Mouse (Mus musculus) fibroblast of lung, adult 2 months (primary cell): ENCODE results near the gene A530016L24Rik.

Experiments
- DNase-seq: peaks from one replicate; pipeline ENCODE4 v3.0.0-alpha.2; 2011; ENCODE audit warnings: low read depth

The A530016L24Rik gene

DNA sequence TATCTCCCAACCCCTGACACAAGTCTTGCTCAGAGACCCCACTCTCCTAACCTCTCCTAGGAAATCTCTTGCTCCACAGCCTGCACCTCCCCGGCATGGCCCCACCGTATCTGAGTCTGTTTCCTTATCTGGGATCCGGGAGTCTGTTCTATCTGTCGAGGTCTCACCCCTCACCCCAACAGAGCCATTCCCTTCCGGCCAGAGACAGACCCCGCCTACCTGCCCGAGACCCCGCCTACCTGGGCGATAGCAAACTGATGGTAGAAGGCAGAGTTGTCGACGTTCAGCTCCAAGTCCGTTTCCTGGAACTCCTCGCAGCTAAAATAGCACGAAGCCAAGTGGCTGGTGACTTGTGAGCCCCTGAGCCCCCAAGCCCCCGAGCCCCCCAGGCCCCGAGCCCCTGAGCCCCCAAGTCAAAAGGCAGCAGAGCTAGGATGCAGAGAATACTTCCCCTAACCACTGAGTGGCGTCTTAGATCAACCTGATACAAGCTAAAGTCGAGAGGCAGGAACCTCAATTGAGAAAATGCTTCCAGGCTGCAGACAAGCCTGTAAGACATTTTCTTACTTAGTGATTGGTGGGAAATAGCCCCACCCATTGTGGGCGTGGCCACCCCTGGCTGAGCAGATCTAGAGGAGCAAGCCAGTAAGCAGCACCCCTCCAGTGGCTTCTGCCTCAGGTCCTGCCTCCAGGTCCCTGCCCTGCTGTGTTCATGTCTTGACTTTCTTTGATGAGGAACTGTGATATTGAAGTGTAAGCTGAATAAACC, 13.9 kb downstream of the A530016L24Rik start:
- DNase-seq, result no peak

- no peak for DNase-seq
These were observed 17.0 kb downstream of the A530016L24Rik start for GRCm38 (mm10) chr12:112506267-112506666.

- DNase-seq, result no peak
These were observed 18.0 kb downstream of the A530016L24Rik start for GRCm38 (mm10) chr12:112507264-112507663.

DNA sequence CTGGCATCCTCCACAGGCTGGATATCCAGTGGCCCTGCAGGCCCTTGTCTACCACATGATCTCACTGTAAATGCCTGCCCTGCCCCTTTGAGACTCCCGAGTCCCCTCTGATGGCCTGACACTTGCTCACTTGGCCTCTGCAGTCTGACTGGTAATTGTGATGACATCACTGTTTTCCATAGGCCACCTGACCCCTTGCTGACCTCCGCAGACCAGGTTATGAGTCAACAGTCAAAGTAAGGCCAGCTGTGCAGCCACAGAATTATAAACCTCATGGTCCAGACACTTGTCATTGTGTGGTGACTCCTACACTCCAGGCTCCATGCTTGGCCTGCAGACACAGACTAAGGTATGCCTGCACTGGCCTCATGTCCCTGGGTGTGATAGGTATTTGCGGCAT, 18.7 kb downstream of the A530016L24Rik start:
- no peak for DNase-seq

- no peak for DNase-seq
These were observed 21.1 kb downstream of the A530016L24Rik start for GRCm38 (mm10) chr12:112510365-112510732.

GRCm38 (mm10) chr12:112510733-112511372, 21.6 kb downstream of the A530016L24Rik start:
- no peak for DNase-seq

GRCm38 (mm10) chr12:112514897-112515296, 25.6 kb downstream of the A530016L24Rik start:
- DNase-seq, result no peak

GRCm38 (mm10) chr12:112516697-112517337, 27.6 kb downstream of the A530016L24Rik start, which contains the start of gene Tmem179:
TSS of gene Tmem179 (minus strand) at chr12:112516747.
- DNase-seq, result peak; percentile 61

- DNase-seq, result no peak
These were observed 28.9 kb downstream of the A530016L24Rik start for GRCm38 (mm10) chr12:112518105-112518504.

GRCm38 (mm10) chr12:112533758-112534157, 44.5 kb downstream of the A530016L24Rik start:
- no peak for DNase-seq

DNA sequence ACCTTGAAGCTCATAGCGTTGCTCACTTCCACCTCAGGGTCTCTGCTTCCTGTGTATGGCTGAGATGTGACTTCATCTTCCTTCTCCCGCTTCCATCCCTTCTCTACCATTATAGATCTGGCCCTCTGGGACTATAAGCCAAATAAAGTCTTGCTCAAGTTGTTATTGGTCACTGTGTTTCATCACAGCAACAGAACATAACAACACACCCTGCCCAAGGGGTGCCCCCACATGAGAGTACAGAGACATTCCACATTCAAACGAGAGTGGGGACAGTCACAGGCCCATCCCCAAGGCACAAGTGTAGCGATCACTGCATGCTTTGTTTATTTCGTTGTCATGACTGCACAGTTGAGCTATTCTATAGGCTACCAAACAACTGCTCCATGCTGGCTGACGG, 48.0 kb downstream of the A530016L24Rik start:
- no peak for DNase-seq

DNA sequence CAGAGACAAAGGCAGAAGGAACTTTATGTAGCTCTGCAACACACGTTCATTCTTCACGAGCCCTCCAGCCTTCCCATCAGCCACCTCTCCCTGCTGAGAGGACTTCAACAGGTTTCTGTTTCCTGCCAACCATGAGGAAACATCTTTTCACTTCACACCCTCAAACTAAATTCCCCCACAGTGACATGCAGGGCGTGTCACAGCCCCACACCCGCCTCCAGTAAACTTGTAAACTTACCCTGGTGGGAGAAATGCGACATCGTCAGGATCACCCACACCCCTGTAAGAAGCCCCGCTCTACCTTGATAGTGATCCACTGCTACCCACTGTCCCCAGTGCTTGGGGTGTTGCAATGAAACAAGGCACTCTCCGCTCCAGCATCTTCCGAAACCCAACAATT, 49.1 kb downstream of the A530016L24Rik start:
- DNase-seq, result no peak

- no peak for DNase-seq
These were observed 50.3 kb downstream of the A530016L24Rik start for GRCm38 (mm10) chr12:112539466-112539965.

DNA sequence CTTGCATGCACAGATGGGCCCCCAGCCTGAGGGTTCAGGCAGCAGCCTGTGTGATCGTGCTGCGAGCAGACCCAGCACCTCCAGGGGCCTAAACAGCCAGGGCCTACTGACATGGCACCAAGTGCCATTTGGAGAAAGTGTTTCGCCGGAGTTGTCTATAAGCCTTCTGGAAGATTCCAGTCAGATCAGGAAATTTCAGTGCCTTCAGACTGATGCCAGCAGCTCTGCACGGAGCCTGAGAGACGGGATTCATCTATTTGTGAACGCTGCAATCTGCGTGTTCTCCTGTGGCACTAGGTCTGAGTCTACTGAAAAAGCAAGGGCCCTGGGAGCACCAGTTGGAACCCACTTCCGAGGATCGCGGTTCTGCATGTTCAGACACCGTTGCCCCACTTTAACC, 51.1 kb downstream of the A530016L24Rik start:
- DNase-seq, result no peak

DNA sequence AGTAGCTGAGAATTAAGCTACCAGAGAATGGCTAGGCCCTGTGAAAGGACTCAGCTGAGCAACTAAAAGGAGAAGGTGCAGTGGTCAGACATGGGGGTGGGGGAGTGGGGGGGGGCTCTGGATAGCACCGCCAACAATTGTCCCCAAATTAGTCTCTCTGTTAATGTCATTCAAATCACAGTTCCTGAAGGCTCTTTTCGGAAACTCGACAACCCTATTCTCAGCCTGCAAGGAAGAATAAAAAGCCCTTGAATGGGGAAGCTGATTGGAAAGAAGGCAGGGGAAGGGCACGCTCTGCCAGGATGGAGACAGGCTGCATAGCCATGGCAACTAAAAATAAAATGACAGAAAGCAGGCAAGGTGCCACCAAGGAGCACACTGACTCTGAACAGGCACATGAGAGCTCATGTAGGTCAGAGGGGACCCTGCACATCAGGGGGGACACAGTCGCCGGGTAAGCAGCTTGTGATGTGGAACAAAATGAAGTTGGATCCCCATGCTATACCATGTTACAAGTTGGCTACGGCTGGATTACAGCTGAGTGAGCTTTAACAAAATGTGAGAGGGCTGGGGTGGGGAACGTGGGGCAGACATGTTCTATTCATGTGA, 52.3 kb downstream of the A530016L24Rik start:
- DNase-seq, result no peak

- DNase-seq, result no peak
These were observed 53.1 kb downstream of the A530016L24Rik start for GRCm38 (mm10) chr12:112542257-112542919.

DNA sequence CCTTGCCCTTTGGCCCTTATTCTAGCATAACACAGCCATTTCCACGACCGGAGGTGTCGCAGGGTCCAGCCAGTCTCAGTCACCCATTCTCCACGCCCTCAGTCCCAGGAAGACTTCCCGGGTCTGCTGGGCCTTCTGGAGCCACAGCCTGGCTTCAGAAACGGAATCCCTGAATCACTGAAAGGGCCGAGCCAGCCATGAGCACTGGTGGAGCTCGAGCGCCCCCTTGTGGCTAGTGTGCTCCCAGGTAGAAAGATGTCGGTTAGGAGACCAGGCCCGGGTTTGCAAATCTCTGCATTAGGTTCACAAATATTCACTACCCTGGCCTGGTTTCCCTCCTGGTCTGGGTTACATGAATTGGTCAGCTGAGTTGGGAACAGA, 53.7 kb downstream of the A530016L24Rik start:
- DNase-seq, result peak; percentile 44

DNA sequence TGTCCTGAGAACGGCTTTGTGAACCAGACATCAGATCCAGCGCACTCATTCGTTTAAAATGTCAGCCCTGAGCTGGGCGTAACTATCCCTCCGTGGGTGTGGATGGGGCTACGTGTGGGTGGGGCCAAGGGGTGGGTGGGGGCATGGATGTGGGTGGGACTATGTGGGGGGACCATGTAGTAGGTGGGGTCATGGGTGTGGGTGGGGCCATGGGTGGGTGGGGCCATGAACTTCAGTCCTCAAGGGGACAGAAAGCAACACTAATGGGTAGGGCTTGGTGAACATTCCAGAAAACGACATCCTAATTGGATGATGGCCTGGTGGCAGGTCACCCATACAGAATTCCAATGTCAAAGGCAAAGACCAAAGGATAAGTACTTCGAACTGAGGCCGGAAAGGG, 54.7 kb downstream of the A530016L24Rik start:
- DNase-seq, result no peak

DNA sequence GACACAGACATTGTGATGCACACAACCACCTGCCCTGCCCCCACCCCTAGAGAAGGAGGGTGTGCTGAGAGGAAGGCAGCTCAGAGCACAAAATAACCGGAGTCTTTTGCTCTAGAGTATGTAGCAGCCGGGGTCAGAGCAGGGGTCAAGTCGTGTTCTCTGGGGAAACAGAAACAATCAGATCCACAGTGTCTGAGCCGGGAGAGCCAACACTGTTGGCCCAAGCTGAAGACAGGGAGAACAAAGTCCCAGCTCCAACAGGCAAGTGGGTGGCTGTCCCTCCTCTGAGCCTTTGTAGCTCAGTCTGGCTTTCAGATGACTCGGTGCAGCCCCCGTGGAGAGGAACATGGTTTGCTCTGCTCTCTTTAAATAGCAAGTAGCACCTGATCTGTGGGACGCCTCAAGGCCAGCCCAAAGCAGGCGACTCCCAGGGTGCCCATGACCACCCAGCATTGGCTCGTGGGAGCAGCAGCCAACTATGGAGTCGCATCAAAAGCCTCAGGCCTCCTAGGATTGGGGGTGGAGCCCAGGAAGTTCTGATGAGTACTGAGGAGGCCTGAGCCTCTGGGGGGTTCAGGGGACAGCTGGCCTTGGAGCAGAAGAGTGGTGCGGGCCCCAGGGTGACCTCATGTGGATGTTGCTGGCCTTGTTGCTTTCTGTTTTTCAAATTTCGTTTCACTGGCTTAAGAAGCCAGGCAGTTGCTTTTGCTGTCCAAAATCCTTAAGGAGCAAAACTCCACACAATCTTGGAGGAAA, 55.9 kb downstream of the A530016L24Rik start:
- DNase-seq, result no peak

DNA sequence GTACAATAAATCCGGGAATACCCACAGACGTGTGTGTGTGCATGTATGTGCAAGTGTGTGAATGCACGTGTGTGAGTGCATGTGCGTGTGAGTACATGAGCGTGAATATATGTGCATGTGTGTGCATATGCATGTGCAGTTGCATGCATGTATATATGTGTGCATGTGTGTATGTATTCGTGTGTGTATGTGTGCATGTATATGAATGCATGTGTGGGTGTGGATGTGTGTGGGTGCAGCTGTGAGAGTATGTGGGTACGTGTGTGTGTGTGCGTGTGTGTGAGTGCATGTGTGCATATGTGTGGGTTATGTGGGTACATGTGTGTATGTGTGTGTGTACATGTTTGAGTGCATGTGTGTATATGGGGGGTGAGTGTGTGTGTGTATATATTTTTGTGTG, 56.9 kb downstream of the A530016L24Rik start:
- DNase-seq, result no peak

DNA sequence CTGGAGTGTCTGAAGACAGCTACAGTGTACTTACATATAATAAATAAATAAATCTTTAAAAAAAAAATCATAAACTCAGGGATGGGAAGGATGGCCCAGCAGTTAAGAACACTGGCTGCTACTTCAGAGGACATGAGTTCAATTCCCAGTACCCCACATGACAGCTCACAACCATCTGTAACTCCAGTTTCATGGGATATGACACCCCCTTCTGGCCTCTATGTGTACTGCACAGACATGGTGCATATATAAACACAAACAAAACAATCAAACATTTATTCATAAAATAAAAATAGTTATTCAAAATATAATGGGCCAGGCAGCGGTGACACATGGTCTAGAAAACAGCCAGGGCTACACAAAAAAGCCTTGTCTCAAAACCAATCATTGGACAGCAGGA, 60.0 kb downstream of the A530016L24Rik start:
- no peak for DNase-seq
